Mouse (Mus musculus) spleen, postnatal 4 days (tissue): ENCODE measurements around the gene Arhgap35.

ENCODE experiments used
- DNase-seq, 2 experiments: peaks; one replicate each; pipeline ENCODE4 v3.0.0; 2022; ENCODE audit warnings: low spot score in 2 of 2

Gene Arhgap35

DNA sequence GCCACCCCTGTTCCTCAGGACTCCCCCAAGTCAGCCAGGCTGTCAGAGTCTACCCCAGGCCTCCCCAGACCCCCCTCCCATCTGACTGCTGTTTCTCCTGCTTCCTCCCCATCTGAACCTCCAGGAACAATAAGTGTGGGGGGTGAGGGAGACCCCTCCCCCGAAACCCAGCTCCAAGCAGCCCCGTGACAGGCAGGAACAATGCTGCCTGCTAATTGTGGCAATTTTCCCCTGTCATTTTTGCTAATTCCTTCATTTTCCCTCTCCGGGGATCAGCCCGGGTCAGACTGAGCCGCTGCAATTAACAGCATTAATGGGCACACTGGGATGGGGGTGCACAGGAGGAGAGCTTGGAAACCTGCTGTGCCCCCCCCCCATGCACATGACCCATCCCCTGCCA lies 146.7 kb downstream of the Arhgap35 start:
- DNase-seq, result no peak

DNA sequence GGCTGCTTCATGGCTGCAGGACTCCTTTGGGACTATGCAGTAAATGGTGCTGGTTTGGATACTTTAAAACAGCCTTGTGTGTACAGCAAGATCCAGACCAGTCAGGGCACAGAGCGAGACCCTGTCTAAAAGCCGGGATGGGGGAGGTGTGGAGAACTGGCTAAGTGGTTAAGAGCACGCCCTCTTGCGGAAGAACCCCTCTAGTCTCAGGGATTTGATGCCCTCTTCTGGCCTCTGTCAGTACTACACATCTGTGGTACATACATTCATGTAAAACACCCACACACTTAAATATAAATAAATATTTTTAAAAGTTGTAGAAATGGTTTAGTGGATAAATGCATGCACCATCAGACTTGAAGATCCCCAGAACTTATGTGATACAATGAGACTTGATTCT lies 148.2 kb downstream of the Arhgap35 start:
- peak; percentile 51 to 75 for DNase-seq

GRCm38 (mm10) chr7:16465568-16465967 lies 149.2 kb downstream of the Arhgap35 start:
- DNase-seq, result no peak

- peak; percentile 67 to 91 for DNase-seq
Measured at GRCm38 (mm10) chr7:16465160-16465559, 149.6 kb downstream of the Arhgap35 start.

GRCm38 (mm10) chr7:16463214-16463613 lies 151.6 kb downstream of the Arhgap35 start:
- DNase-seq, result peak; percentile 78 to 94

DNA sequence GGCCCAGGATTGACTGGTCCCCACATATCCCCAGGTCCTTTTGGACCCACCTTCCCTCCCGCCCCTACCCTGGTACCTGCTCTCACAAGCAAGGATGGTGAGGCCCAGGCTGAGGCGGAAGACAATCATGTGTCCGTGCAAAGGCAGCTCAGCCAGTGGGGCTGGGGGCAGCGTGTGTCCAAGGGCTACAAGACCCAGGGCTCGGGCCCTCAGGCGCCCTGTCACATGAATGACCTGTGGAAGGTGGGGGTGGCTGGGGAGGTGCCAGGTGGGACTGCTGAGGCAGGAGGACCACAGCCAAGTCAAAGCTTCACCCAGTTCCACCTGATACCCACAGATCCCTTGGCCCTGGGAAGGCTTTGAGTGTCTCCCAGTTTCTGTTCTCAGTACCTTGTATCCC lies 153.1 kb downstream of the Arhgap35 start:
- DNase-seq, result no peak

DNA sequence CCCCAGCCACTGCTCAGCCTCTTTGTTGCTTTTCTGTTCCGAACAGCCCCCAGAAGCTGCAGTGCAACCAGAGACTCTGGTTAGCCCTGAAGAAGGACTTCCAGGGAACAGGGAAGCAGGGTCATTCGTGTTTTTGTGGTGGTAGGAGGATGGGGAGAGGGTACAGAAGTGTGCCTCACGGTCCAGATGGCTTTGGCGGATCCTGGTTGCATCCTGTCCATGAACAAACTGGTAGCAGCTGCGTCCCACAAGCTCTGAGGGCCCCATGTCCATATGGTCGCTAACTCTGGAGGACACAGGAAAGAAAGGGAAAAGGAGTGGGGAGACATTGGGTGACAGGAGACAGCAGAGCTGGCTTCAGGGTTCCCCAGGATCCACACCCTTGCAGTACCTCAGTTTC lies 153.6 kb downstream of the Arhgap35 start:
- no peak for DNase-seq

DNA sequence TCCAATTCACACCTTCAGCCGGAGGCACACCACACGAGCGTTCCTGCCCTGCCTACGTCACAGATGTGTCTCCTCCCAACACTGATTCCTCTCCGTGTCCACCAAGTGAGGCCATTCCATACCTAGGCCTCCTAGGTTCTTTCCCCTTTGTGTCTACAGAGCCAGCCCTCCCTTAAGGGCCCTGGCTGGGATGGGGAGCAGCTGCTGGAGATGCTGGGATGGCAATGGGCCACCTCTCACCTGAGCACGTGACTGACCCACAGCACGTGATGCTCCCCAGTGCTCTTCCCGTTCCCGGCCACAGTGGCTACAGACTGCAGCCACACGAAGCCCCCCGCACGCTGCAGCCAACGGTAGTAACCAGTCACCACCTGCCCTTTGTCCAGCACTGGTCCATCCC lies 154.2 kb downstream of the Arhgap35 start:
- no peak for DNase-seq

GRCm38 (mm10) chr7:16456289-16456688 lies 158.5 kb downstream of the Arhgap35 start:
- DNase-seq, result no peak

DNA sequence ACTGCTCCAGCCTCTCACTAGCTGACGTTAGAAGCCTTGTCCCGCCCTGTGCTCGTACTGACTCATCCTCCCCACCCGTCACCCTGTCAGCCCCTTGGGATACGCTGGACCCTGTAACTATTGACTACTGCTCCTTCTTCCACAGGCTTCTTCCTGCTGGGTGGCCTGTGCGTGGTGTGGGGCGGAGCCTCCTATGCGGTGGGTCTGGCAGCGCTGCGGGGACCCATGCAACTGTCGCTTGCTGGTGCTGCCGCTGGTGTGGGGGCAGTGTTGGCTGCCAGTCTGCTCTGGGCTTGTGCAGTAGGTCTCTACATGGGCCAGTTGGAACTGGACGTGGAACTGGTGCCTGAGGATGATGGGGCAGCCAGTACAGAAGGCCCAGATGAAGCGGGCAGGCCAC lies 159.8 kb downstream of the Arhgap35 start:
- DNase-seq, result no peak

- DNase-seq, result no peak
Measured at GRCm38 (mm10) chr7:16453118-16453711, 161.6 kb downstream of the Arhgap35 start.

- DNase-seq, result peak; percentile 80 to 87
Measured at GRCm38 (mm10) chr7:16452587-16453073, 162.2 kb downstream of the Arhgap35 start, which contains the start of gene Tmem160. Tmem160 (plus strand) TSS chr7:16452779.

DNA sequence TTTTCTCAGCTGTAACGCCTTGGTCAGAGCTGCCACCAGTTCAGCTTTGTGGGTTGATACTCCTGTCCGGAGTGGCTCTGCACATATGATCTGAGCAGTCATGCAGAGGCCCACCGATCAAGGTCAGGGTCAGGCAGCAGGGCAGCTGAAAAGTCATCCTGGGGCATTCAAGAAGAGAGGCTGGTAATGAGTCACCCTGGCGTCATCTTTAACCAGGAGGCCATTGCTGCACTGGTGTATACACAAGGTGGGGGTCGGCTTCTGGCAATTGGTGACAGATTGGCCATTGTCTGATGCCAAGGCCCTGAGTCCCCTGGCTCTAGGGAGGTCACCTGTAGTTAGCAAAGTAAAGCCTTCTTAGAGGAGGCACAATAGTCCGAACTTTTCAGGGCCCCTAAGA lies 163.1 kb downstream of the Arhgap35 start:
- no peak for DNase-seq
